Comparison of ENCODE assay signal across 11 mouse cellular contexts in the genomic region with DNA sequence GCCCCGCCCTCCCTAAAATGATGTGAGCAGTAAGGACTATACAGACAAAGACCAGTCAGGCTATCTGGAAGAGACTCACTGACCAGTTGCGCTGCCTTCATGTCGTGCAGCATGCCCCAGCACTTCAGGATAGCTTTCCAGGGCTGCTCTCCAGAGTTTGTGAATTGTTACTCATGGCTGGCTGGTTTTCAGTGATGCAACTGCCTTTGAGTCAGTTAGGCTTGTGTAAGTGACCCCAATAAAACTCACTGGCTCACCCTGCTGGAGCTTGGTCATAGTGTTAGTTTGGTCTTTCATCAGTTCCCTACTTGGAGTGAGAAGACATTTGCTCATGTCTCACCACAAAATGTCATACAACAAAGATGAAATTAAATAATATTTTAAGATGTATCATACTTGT.
DNase-seq lines count a peak whose midpoint lies in the region; TF ChIP-seq lines count a peak whose summit lies in the region.
"Had no signal": no experiment of that assay in that cellular context is flagged by ENCODE, and none has a peak within 500 bp of the region (broad histone marks: within the 10 kb centered on the region; RNA-seq: fewer than 3 reads in every experiment).

No protein-coding gene starts in this region.

- no peaks in the 10 kb centered on the region for H3K4me1 ChIP-seq in heart, embryonic 10.5 days
- 0 out of 4 replicates have a peak, but pooled peaks cover 0 to 3% of the 10 kb centered on the region in 2 experiments for H3K4me1 ChIP-seq in CH12.LX (ENCODE audit: control insufficient read depth in 1 of 2, insufficient read depth in 2 of 2)
- H3K4me1 ChIP-seq: embryonic facial prominence, embryonic 15.5 days had no signal

- no peak overlapping the region for H3K27ac ChIP-seq in heart, embryonic 10.5 days
- H3K27ac ChIP-seq in CH12.LX (ENCODE audit: insufficient read depth, low read depth), result no peak overlapping the region
- H3K27ac ChIP-seq: embryonic facial prominence, embryonic 15.5 days had no signal

- no peak overlapping the region for H3K4me2 ChIP-seq in CH12.LX (ENCODE audit: insufficient read depth, low read depth, poor library complexity, severe bottlenecking)
- H3K4me2 ChIP-seq: embryonic facial prominence, embryonic 15.5 days had no signal

- no peaks in the 10 kb centered on the region for H3K36me3 ChIP-seq in heart, embryonic 10.5 days
- no peaks in the 10 kb centered on the region for H3K36me3 ChIP-seq in CH12.LX (replicated peaks in 1 of 2; ENCODE audit: control insufficient read depth in 1 of 2, insufficient read depth in 1 of 2, low read length in 1 of 2)
- H3K36me3 ChIP-seq: embryonic facial prominence, embryonic 15.5 days had no signal

- 81% methylated on average over 3 of the region's 3 CpGs for WGBS in heart, embryonic 10.5 days

- TF ChIP-seq RAD21 in CH12.LX (IDR thresholded peaks at IDR 0.05; ENCODE audit: low read depth, low read length), result no peak; the same call in none of the 2 replicates

- no peaks in the 10 kb centered on the region for H3K27me3 ChIP-seq in heart, embryonic 10.5 days (ENCODE audit: insufficient read depth, poor library complexity, severe bottlenecking)
- H3K27me3 ChIP-seq in CH12.LX (replicated peaks), result no peaks in the 10 kb centered on the region
- H3K27me3 ChIP-seq: embryonic facial prominence, embryonic 15.5 days had no signal

- H3K9me3 ChIP-seq in heart, embryonic 10.5 days, result no peaks in the 10 kb centered on the region
- no peaks in the 10 kb centered on the region for H3K9me3 ChIP-seq in CH12.LX (replicated peaks; ENCODE audit: low read length)
- H3K9me3 ChIP-seq: embryonic facial prominence, embryonic 15.5 days had no signal

- TF ChIP-seq CTCF in CH12.LX (conservative IDR thresholded peaks at IDR 0.05 in 1 of 2, IDR thresholded peaks at IDR 0.05 in 1 of 2; ENCODE audit: low read depth in 2 of 2, low read length in 2 of 2), result peak in 1 of 2 experiments; percentile 17; a peak in 2 of 4 replicates

- TF ChIP-seq POLR2A in CH12.LX (IDR thresholded peaks at IDR 0.05; ENCODE audit: low read depth, low read length), result no peak

- in situ Hi-C loops in CH12.LX (cut with MboI; ENCODE audit: low pct_ligation_motif_present, low pct_unique_long_range_greater_than_20kb, low sequenced_read_pairs), result no loop called here

- no peaks in the 10 kb centered on the region for H3K79me2 ChIP-seq in CH12.LX (replicated peaks; ENCODE audit: control insufficient read depth, extremely low read depth, insufficient read depth, poor library complexity, severe bottlenecking)

- TF ChIP-seq EP300 in CH12.LX (IDR thresholded peaks at IDR 0.05; ENCODE audit: low read length), result no peak

- H3K4me3 ChIP-seq in heart, embryonic 10.5 days, result no peak overlapping the region
- no peak overlapping the region for H3K4me3 ChIP-seq in CH12.LX (replicated peaks in 1 of 3; ENCODE audit: low read depth in 2 of 3, low read length in 2 of 3, poor library complexity in 1 of 3)
- H3K4me3 ChIP-seq: embryonic facial prominence, embryonic 15.5 days; myocyte had no signal

- no peak overlapping the region for H3K9ac ChIP-seq in CH12.LX (ENCODE audit: insufficient read depth, low read depth)
- H3K9ac ChIP-seq: embryonic facial prominence, embryonic 15.5 days had no signal

- dilution Hi-C loops in CH12.LX (cut with MboI; ENCODE audit: extremely low pct_ligation_motif_present, extremely low pct_unique_long_range_greater_than_20kb, low sequenced_read_pairs), result no loop called here

- DNase-seq in heart, adult 11 months, result peak; percentile 95
- DNase-seq in heart, embryonic 10.5 days (ENCODE audit: low spot score), result no peak
- no peak for DNase-seq in CH12.LX (ENCODE audit: extremely low read depth)
- peak; percentile 27 for DNase-seq in gastrocnemius, postnatal 10 days
- peak; percentile 32 to 62 for DNase-seq in kidney, postnatal 36 days
- DNase-seq in T-cell, adult 2 months (ENCODE audit: low spot score), result no peak
- DNase-seq in embryo, embryonic 11 days, result no peak
- DNase-seq in natural killer cell, adult 2 months (ENCODE audit: low spot score in 2 of 2), result no peak
- DNase-seq: liver had no signal

TF ChIP-seq in CH12.LX, 34 proteins besides CTCF, POLR2A, EP300 and RAD21:
- TF ChIP-seq CHD1 (IDR thresholded peaks at IDR 0.05; ENCODE audit: low read depth, low read length) (no peak), SMC3 (IDR thresholded peaks at IDR 0.05; ENCODE audit: low read depth, low read length) (peak; percentile 9; the same call in 1 of the 2 replicates)

Comparison
In these comparisons a context has a peak if more than half of its experiments do, and no peak if none do; other contexts are left out.
1. DNase-seq: peak in heart, adult 11 months (single experiment), gastrocnemius, postnatal 10 days (single experiment) and kidney, postnatal 36 days (2 of 2); none in heart, embryonic 10.5 days (single experiment), CH12.LX (single experiment), T-cell, adult 2 months (single experiment), embryo, embryonic 11 days (single experiment) and natural killer cell, adult 2 months (0 of 2).